Mouse (Mus musculus) heart, adult 2 months (tissue): Measurements from ENCODE around the gene Dcaf6. TPM values are rescaled to one million over a fixed set of nuclear protein-coding genes. Genes with fewer than 3 reads are reported as not detected.

ENCODE experiments used
- DNase-seq, 2 experiments: peaks; one replicate each; pipeline ENCODE4 v3.0.0; 2021
- H3K27ac ChIP-seq: fragments of 200-600 bp; 2 replicates; pipeline ENCODE4 v1.8.1; 2022
- H3K27me3 ChIP-seq: fragments of 200-500 bp; 2 replicates; pipeline ENCODE4 v1.6.1; 2012; ENCODE audit warnings: mild to moderate bottlenecking, low read length, inconsistent platforms, mixed read lengths; ENCODE audit not compliant: control insufficient read depth, insufficient read depth
- H3K36me3 ChIP-seq: fragments of 200-500 bp; 2 replicates; pipeline ENCODE4 v1.6.1; 2012; ENCODE audit warnings: low read length, inconsistent platforms; ENCODE audit not compliant: control insufficient read depth, insufficient read depth
- H3K4me1 ChIP-seq: fragments of 200-500 bp; 2 replicates; pipeline ENCODE4 v1.6.1; 2011; ENCODE audit warnings: low read length; ENCODE audit not compliant: control insufficient read depth, insufficient read depth
- H3K4me3 ChIP-seq: fragments of 200-600 bp; 2 replicates; pipeline ENCODE4 v1.8.1; 2022
- H3K79me2 ChIP-seq: fragments of 200-500 bp; replicated peaks from 2 replicates; pipeline ENCODE4 v1.6.1; 2012; ENCODE audit warnings: mild to moderate bottlenecking, inconsistent platforms, low read length, moderate library complexity, mixed read lengths; ENCODE audit not compliant: control insufficient read depth, insufficient read depth
- H3K9ac ChIP-seq: fragments of 200-500 bp; 2 replicates; pipeline ENCODE4 v1.6.1; 2012; ENCODE audit warnings: low read depth, mild to moderate bottlenecking, control low read depth, inconsistent platforms, low read length, mixed read lengths
- CTCF ChIP-seq: fragments of 200-600 bp; IDR thresholded peaks from 2 replicates; pipeline ENCODE4 v1.8.1; 2022; ENCODE audit warnings: antibody characterized with exemption, mild to moderate bottlenecking, moderate library complexity
- EP300 ChIP-seq: fragments of 200-500 bp; IDR thresholded peaks from 2 replicates; pipeline ENCODE4 v1.6.1; 2011; ENCODE audit warnings: low read depth, low read length, control low read depth; ENCODE audit not compliant: insufficient read depth
- POLR2A ChIP-seq: fragments of 200-500 bp; IDR thresholded peaks from 2 replicates; pipeline ENCODE4 v1.6.1; 2011; ENCODE audit warnings: mild to moderate bottlenecking, low read depth, low read length, control low read depth; ENCODE audit not compliant: insufficient read depth
- WGBS: fragments of 180-500 bp; shearing (Covaris S2); methylation state at CpG from one replicate; pipeline ENCODE4 v1.1.7; 2018; 5-methylcytosine and 5-hydroxymethylcytosine counted together
- intact Hi-C: fragments of 180-260 bp; cut with DNase I; formaldehyde crosslinking; loops from one replicate; pipeline ENCODE4 v1.15.1; 2025
- polyA plus RNA-seq: library from polyadenylated mRNA; depleted of rRNA; stranded (reverse); fragments of >200 nt; gene quantifications from 2 replicates; pipeline ENCODE4 v1.2.3, GENCODE M21; 2012
- total RNA-seq, 2 experiments: library from RNA; stranded (reverse); gene quantifications; 2 replicates each; pipeline ENCODE4 v1.2.3; 2021

Gene Dcaf6
- total and polyA plus RNA-seq, 3 experiments: 43.3 to 112 (median 93.6) TPM

- Histone ChIP-seq H3K27me3 (no peaks in the 10 kb centered on the region), H3K9ac (no peak within 1 kb of the TSS), H3K36me3 (no peaks in the 10 kb centered on the region), H3K79me2 (no peaks in the 10 kb centered on the region), H3K27ac (no peak within 1 kb of the TSS), H3K4me1 (no peaks in the 10 kb centered on the region), H3K4me3 (no peak within 1 kb of the TSS)
- WGBS: 97% methylated on average over 1 of the region's 1 CpGs
- intact Hi-C loops: no loop called here
- no peak for DNase-seq
- TF ChIP-seq CTCF (no peak), EP300 (no peak), POLR2A (no peak)
Observed at GRCm38 (mm10) chr1:165295489-165295888, 164.8 kb downstream of the Dcaf6 start, which contains the start of gene Gpr161. Gpr161 (plus strand) TSS chr1:165295789.

- intact Hi-C loops: no loop called here
- no peak for DNase-seq
Observed at GRCm38 (mm10) chr1:165291606-165292005, 168.7 kb downstream of the Dcaf6 start.

GRCm38 (mm10) chr1:165289831-165290230, 170.4 kb downstream of the Dcaf6 start:
- 87% methylated on average over 4 of the region's 4 CpGs for WGBS
- Histone ChIP-seq H3K79me2 (no peaks in the 10 kb centered on the region), H3K36me3 (no peaks in the 10 kb centered on the region), H3K9ac (no peak overlapping the region), H3K4me1 (no peaks in the 10 kb centered on the region), H3K27ac (no peak overlapping the region), H3K4me3 (no peak overlapping the region), H3K27me3 (no peaks in the 10 kb centered on the region)
- DNase-seq: no peak
- TF ChIP-seq CTCF (peak; percentile 44), EP300 (no peak), POLR2A (no peak)
- intact Hi-C loops: no loop called here

More at GRCm38 (mm10) chr1:165291606-165292005, 168.7 kb downstream of the Dcaf6 start:
- WGBS: 50% methylated on average over 6 of the region's 6 CpGs
- H3K9ac ChIP-seq: no peak overlapping the region
- H3K4me3 ChIP-seq: no peak overlapping the region
- no peaks in the 10 kb centered on the region for H3K4me1 ChIP-seq
- no peak for TF ChIP-seq CTCF
- no peak for TF ChIP-seq POLR2A
- TF ChIP-seq EP300: no peak
- no peaks in the 10 kb centered on the region for H3K79me2 ChIP-seq
- no peaks in the 10 kb centered on the region for H3K27me3 ChIP-seq
- no peak overlapping the region for H3K27ac ChIP-seq
- no peaks in the 10 kb centered on the region for H3K36me3 ChIP-seq

- no peak for DNase-seq
- no peaks in the 10 kb centered on the region for H3K27me3 ChIP-seq
- TF ChIP-seq EP300 (no peak), CTCF (no peak), POLR2A (no peak)
- H3K79me2 ChIP-seq: no peaks in the 10 kb centered on the region
- no peak overlapping the region for H3K4me3 ChIP-seq
- intact Hi-C loops: no loop called here
- no peak overlapping the region for H3K27ac ChIP-seq
- 88% methylated on average over 9 of the region's 9 CpGs for WGBS
- H3K4me1 ChIP-seq: no peaks in the 10 kb centered on the region
- no peak overlapping the region for H3K9ac ChIP-seq
- H3K36me3 ChIP-seq: no peaks in the 10 kb centered on the region
Observed at GRCm38 (mm10) chr1:165288165-165288564, 172.1 kb downstream of the Dcaf6 start.

- no peaks in the 10 kb centered on the region for H3K4me1 ChIP-seq
- no peak overlapping the region for H3K27ac ChIP-seq
- intact Hi-C loops: no loop called here
- no peak overlapping the region for H3K4me3 ChIP-seq
- H3K27me3 ChIP-seq: no peaks in the 10 kb centered on the region
- no peaks in the 10 kb centered on the region for H3K79me2 ChIP-seq
- H3K9ac ChIP-seq: no peak overlapping the region
- H3K36me3 ChIP-seq: no peaks in the 10 kb centered on the region
- WGBS: 76% methylated on average over 7 of the region's 7 CpGs
- no peak for DNase-seq
- TF ChIP-seq POLR2A: no peak
- TF ChIP-seq CTCF: no peak
- no peak for TF ChIP-seq EP300
Observed at GRCm38 (mm10) chr1:165284096-165284495, 176.2 kb downstream of the Dcaf6 start.

- H3K79me2 ChIP-seq: no peaks in the 10 kb centered on the region
- H3K9ac ChIP-seq: no peak overlapping the region
- WGBS: 59% methylated on average over 7 of the region's 7 CpGs
- no peaks in the 10 kb centered on the region for H3K4me1 ChIP-seq
- H3K4me3 ChIP-seq: no peak overlapping the region
- H3K36me3 ChIP-seq: no peaks in the 10 kb centered on the region
- no peak overlapping the region for H3K27ac ChIP-seq
- no peaks in the 10 kb centered on the region for H3K27me3 ChIP-seq
- DNase-seq: no peak
- no peak for TF ChIP-seq EP300
- no peak for TF ChIP-seq POLR2A
- no peak for TF ChIP-seq CTCF
- intact Hi-C loops: no loop called here
Observed at GRCm38 (mm10) chr1:165282967-165283345, 177.3 kb downstream of the Dcaf6 start.
